11 mouse cellular contexts compared by ENCODE assay signal in genomic region chr14:52141445-52142127, GRCm38 (mm10). TPM values are rescaled to one million over a fixed set of nuclear protein-coding genes. Genes with fewer than 3 reads are reported as not detected.
DNase-seq lines count a peak whose midpoint lies in the region; ATAC-seq lines count a peak whose summit lies in the region.
"Had no signal": no experiment of that assay in that cellular context is flagged by ENCODE, and none has a peak within 500 bp of the region (broad histone marks: within the 10 kb centered on the region; RNA-seq: fewer than 3 reads in every experiment).

No protein-coding gene starts in this region.

- peaks cover 14% of the 10 kb centered on the region for H3K4me1 ChIP-seq in heart, embryonic 12.5 days (replicated peaks)
- no peaks in the 10 kb centered on the region for H3K4me1 ChIP-seq in hindbrain, embryonic 13.5 days (replicated peaks)

- no peak; the same call in 1 of the 2 replicates for ATAC-seq in heart, embryonic 12.5 days (ENCODE audit: insufficient number of reproducible peaks, low FRiP score)
- ATAC-seq in inflammation-experienced regulatory T-cells, adult 6 months, result peak; percentile 49
- ATAC-seq in hindbrain, embryonic 13.5 days (ENCODE audit: low FRiP score), result no peak
- ATAC-seq: midbrain, embryonic 16.5 days had no signal

- WGBS in heart, embryonic 12.5 days, result 69% methylated on average over 16 of the region's 16 CpGs
- 80% methylated on average over 16 of the region's 16 CpGs for WGBS in hindbrain, embryonic 13.5 days

- no peak overlapping the region for H3K9ac ChIP-seq in heart, embryonic 12.5 days
- H3K9ac ChIP-seq in hindbrain, embryonic 13.5 days, result no peak overlapping the region

- H3K4me3 ChIP-seq in heart, embryonic 12.5 days, result no peak overlapping the region
- no peak overlapping the region for H3K4me3 ChIP-seq in hindbrain, embryonic 13.5 days

- H3K9me3 ChIP-seq in heart, embryonic 12.5 days (replicated peaks), result no peaks in the 10 kb centered on the region
- H3K9me3 ChIP-seq in hindbrain, embryonic 13.5 days, result no peaks in the 10 kb centered on the region

- peak overlapping the region; percentile 64 for H3K4me2 ChIP-seq in heart, embryonic 12.5 days
- no peak overlapping the region for H3K4me2 ChIP-seq in hindbrain, embryonic 13.5 days

- H3K36me3 ChIP-seq in heart, embryonic 12.5 days, result no peaks in the 10 kb centered on the region
- no peaks in the 10 kb centered on the region for H3K36me3 ChIP-seq in hindbrain, embryonic 13.5 days

- no peak for DNase-seq in heart, postnatal 14 days
- DNase-seq in 416B (ENCODE audit: low read depth), result peak; percentile 18
- peak; percentile 24 for DNase-seq in lung, postnatal 10 days
- no peak for DNase-seq in urinary bladder, postnatal 14 days (ENCODE audit: low spot score)
- no peak for DNase-seq in right cerebral cortex, postnatal 36 days (ENCODE audit: low spot score in 2 of 2)
- DNase-seq: adrenal gland, postnatal 10 days; gastrocnemius, postnatal 36 days had no signal

- intact Hi-C loops in heart, postnatal 14 days (cut with DNase I), result no loop called here

- H3K27me3 ChIP-seq in heart, embryonic 12.5 days (replicated peaks), result no peaks in the 10 kb centered on the region; the same call in 1 of the 2 replicates
- no peaks in the 10 kb centered on the region for H3K27me3 ChIP-seq in hindbrain, embryonic 13.5 days

- H3K27ac ChIP-seq in heart, embryonic 12.5 days (ENCODE audit: poor library complexity, severe bottlenecking), result no peak overlapping the region
- H3K27ac ChIP-seq in hindbrain, embryonic 13.5 days, result no peak overlapping the region

RNA-seq across cellular contexts. Expression of gene Rpgrip1, which starts 31.1 kb away (rescaled TPM):
- 31.9 and 32.1 TPM in 2 replicates for polyA plus RNA-seq in heart, embryonic 12.5 days (2016; fragmentation: Nextera tagmentation; extraction: Ambion mirVana)
- under 1 TPM; 0.17 to 0.53 TPM for total RNA-seq in heart, postnatal 14 days (2021)
- polyA plus RNA-seq in inflammation-experienced regulatory T-cells, adult 6 months (2017; shearing (Covaris generic)), result 100 to 1,000 TPM in 1 of 3 experiments, 10 to 100 TPM in 2; 79.7 to 117 (median 94.9) TPM
- 51.5 and 54.6 TPM in 2 replicates for polyA plus RNA-seq in hindbrain, embryonic 13.5 days (2015; fragmentation: Nextera tagmentation; extraction: Ambion mirVana)
- total RNA-seq: gastrocnemius, postnatal 36 days had no signal

RNA-seq across cellular contexts. Expression of gene Hnrnpc, which starts 37.8 kb away (rescaled TPM):
- polyA plus RNA-seq in heart, embryonic 12.5 days (2016; fragmentation: Nextera tagmentation; extraction: Ambion mirVana), result 425 and 438 TPM in 2 replicates
- total RNA-seq in heart, postnatal 14 days (2021), result 100 to 1,000 TPM; 118 to 137 TPM
- polyA plus RNA-seq in inflammation-experienced regulatory T-cells, adult 6 months (2017; shearing (Covaris generic)), result 100 to 1,000 TPM; 399 to 498 (median 471) TPM
- polyA plus RNA-seq in hindbrain, embryonic 13.5 days (2015; fragmentation: Nextera tagmentation; extraction: Ambion mirVana), result 623 and 652 TPM in 2 replicates

RNA-seq across cellular contexts. Expression of gene Supt16, which starts 55.6 kb away (rescaled TPM):
- polyA plus RNA-seq in heart, embryonic 12.5 days (2016; fragmentation: Nextera tagmentation; extraction: Ambion mirVana), result 35.8 and 36.5 TPM in 2 replicates
- total RNA-seq in heart, postnatal 14 days (2021), result 10 to 100 TPM; 25.9 to 26.7 TPM
- polyA plus RNA-seq in inflammation-experienced regulatory T-cells, adult 6 months (2017; shearing (Covaris generic)), result 10 to 100 TPM; 44.2 to 48.2 (median 46.3) TPM
- 55.0 and 57.1 TPM in 2 replicates for polyA plus RNA-seq in hindbrain, embryonic 13.5 days (2015; fragmentation: Nextera tagmentation; extraction: Ambion mirVana)

Comparison
In these comparisons a context has a peak if more than half of its experiments do, and no peak if none do; other contexts are left out.
1. DNase-seq: peak in 416B (single experiment) and lung, postnatal 10 days (single experiment); none in heart, postnatal 14 days (0 of 2), urinary bladder, postnatal 14 days (single experiment) and right cerebral cortex, postnatal 36 days (0 of 2).